Mouse (Mus musculus): ENCODE results near the gene Ccdc47. TPM values are rescaled to one million over a fixed set of nuclear protein-coding genes. Genes with fewer than 3 reads are reported as not detected.
"Not testable (repeated sequence)": the region's sequence is repeated elsewhere in the genome, so short reads cannot be mapped to it uniquely, and the experiment has no call there.

Gene Ccdc47
- total RNA-seq, 2 experiments from 2014 or later, result 73.6 to 75.8 TPM

- DNase-seq, result not testable (repeated sequence)
These were observed 16.1 kb downstream of the Ccdc47 start for GRCm38 (mm10) chr11:106199997-106200396.

- no peak for DNase-seq
These were observed 17.9 kb downstream of the Ccdc47 start for GRCm38 (mm10) chr11:106198277-106198676.

- DNase-seq, result no peak
These were observed 20.8 kb downstream of the Ccdc47 start for GRCm38 (mm10) chr11:106195341-106195740.

- no peak for DNase-seq
These were observed 21.3 kb downstream of the Ccdc47 start for GRCm38 (mm10) chr11:106194891-106195290.

GRCm38 (mm10) chr11:106194155-106194541 is 22.0 kb downstream of the Ccdc47 start:
- no peak for DNase-seq

- peak; percentile 96 for DNase-seq
These were observed 22.6 kb downstream of the Ccdc47 start for GRCm38 (mm10) chr11:106193371-106194154.

GRCm38 (mm10) chr11:106192657-106193370 is 23.3 kb downstream of the Ccdc47 start:
- DNase-seq, result no peak

- DNase-seq, result no peak
These were observed 23.9 kb downstream of the Ccdc47 start for GRCm38 (mm10) chr11:106192241-106192640.

GRCm38 (mm10) chr11:106191716-106192115 is 24.4 kb downstream of the Ccdc47 start:
- DNase-seq, result no peak

- DNase-seq, result no peak
These were observed 28.8 kb downstream of the Ccdc47 start for GRCm38 (mm10) chr11:106187326-106187725.

- DNase-seq, result no peak
These were observed 35.7 kb downstream of the Ccdc47 start for GRCm38 (mm10) chr11:106180449-106180801.

- DNase-seq, result no peak
These were observed 36.3 kb downstream of the Ccdc47 start for GRCm38 (mm10) chr11:106179711-106180448.

GRCm38 (mm10) chr11:106178036-106178782 is 37.9 kb downstream of the Ccdc47 start:
- no peak for DNase-seq

- DNase-seq, result no peak
These were observed 39.8 kb downstream of the Ccdc47 start for GRCm38 (mm10) chr11:106176372-106176771.

- peak; percentile 69 for DNase-seq
These were observed 41.1 kb downstream of the Ccdc47 start for GRCm38 (mm10) chr11:106175081-106175480.

- DNase-seq, result peak; percentile 72
These were observed 41.8 kb downstream of the Ccdc47 start for GRCm38 (mm10) chr11:106174372-106174771.

- DNase-seq, result no peak
These were observed 42.9 kb downstream of the Ccdc47 start for GRCm38 (mm10) chr11:106173228-106173627.

- DNase-seq, result no peak
These were observed 45.3 kb downstream of the Ccdc47 start for GRCm38 (mm10) chr11:106170807-106171206.

GRCm38 (mm10) chr11:106167435-106167834 is 48.7 kb downstream of the Ccdc47 start:
- DNase-seq, result no peak

GRCm38 (mm10) chr11:106164601-106165180 is 51.5 kb downstream of the Ccdc47 start:
- DNase-seq, result no peak

GRCm38 (mm10) chr11:106163546-106163945 is 52.6 kb downstream of the Ccdc47 start:
- DNase-seq, result no peak

- DNase-seq, result no peak
These were observed 53.9 kb downstream of the Ccdc47 start for GRCm38 (mm10) chr11:106162237-106162636.
